Mouse (Mus musculus) kidney, adult 9 months (tissue): ENCODE results near the gene Sppl2a.
"Not testable (repeated sequence)": the region's sequence is repeated elsewhere in the genome, so short reads cannot be mapped to it uniquely, and the experiment has no call there.

Experiments used
- DNase-seq: peaks from one replicate; pipeline ENCODE4 v3.0.0; 2022

The Sppl2a gene

GRCm38 (mm10) chr2:126892316-126892715 lies 40.7 kb downstream of the Sppl2a start:
- peak; percentile 46 for DNase-seq

GRCm38 (mm10) chr2:126891743-126892142 lies 41.3 kb downstream of the Sppl2a start:
- DNase-seq: no peak

DNA sequence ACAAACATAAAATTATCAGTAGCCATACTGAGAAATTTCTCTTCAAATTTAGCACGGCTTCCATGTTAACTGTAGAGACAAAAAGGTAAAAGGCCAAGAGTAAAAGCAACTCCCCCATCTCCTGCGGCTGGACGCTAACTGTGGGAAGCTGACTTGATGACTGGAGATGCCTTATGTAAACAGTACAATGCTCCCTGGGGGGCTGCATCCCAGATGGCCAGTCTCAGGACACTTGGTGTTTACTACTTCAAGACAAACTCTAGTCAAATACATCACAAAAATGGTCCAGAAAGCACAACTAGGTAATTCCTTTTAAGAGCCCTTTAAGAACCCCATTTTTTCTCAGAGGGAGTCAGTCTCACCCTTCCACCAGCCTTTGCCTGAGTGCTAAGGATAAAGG lies 45.9 kb downstream of the Sppl2a start:
- no peak for DNase-seq

GRCm38 (mm10) chr2:126885871-126886270 lies 47.2 kb downstream of the Sppl2a start:
- DNase-seq: no peak

DNA sequence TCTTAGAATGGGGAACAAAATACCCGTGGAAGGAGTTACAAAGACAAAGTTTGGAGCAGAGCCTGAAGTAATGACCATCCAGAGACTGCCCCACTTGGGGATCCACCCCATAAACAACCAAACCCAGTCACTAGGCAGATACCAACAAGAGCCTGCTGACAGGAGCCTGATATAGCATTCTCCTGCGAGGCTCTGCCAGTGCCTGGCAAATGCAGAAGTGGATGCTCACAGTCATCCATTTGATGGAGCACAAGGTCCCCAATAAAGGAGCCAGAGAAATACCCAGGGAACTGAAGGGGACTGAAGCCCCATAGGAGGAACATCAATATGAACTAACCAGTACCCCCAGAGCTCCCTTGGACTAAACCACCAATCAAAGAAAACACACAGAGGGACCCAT lies 50.3 kb downstream of the Sppl2a start:
- not testable (repeated sequence) for DNase-seq

DNA sequence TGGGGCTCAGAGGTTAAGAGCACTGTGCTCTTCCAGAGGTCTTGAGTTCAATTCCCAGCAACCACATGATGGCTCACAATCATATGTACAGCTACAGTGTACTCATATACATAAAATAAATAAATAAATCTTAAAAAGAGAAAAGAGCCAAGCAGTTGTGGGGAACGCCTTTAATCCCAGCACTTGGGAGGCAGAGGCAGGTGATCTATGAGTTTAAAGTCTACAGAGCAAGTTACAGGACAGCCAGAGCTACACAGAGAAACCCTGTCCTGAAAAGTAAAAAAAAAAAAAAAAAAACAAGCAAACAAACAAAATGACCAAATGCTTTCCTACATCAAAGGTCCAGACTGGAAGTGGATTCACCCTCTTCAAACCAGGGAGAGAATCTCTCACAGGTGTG lies 55.0 kb downstream of the Sppl2a start:
- peak; percentile 66 for DNase-seq

DNA sequence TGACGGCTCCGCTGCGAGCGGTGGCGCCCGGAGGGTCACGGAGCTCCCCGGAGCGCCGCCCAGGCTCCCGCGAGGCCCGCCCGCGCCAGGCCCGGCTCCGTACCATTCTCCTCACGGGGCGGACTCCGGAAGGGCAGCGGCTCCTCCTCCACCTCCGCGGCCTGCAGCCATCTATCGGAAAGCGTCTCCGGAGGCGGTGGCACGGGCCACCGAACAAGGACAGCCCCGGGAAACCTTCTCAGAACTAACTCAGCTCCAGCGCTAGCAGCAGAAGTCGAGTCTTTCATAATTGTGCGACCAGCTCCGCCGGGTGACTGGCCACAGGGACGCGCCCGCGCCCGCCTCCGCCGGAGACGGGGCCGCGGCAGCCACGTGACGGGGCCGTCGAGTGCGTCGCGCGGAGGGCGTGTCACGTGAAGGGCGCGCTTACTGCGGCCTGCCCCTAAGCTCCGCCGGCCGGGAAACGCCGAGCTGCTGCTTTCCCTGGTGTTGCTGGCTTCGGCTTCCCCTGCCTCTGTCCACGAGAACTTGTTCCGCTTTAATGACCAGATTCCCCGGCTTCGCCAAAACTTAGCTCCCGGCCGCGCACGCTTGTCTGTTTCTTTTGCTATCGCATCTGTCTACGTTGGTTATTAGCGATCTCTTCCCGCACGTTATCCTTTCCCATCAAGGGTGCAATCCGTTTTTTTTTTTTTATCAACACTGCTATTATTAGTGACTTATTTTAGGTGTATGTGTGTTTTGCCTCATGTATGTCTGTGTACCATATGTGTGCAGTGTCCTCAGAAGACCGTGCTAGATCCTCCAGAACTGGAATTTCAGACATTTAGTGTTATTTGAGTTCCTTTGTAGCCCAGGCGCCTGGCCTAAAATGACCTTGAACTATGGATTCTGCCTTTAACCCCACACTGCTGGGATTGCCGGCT lies 56.9 kb downstream of the Sppl2a start, which contains the start of gene Trpm7:
Trpm7 (minus strand) TSS at position 360 of the 926 bp plus-strand sequence.
- peak; percentile 95 for DNase-seq

- peak; percentile 54 for DNase-seq
Measured at GRCm38 (mm10) chr2:126875516-126875835, 57.6 kb downstream of the Sppl2a start.

GRCm38 (mm10) chr2:126874809-126875515 lies 58.1 kb downstream of the Sppl2a start:
- peak; percentile 49 for DNase-seq

GRCm38 (mm10) chr2:126866301-126866700 lies 66.7 kb downstream of the Sppl2a start:
- peak; percentile 80 for DNase-seq

- DNase-seq: peak; percentile 75
Measured at GRCm38 (mm10) chr2:126865501-126866199, 67.4 kb downstream of the Sppl2a start.

DNA sequence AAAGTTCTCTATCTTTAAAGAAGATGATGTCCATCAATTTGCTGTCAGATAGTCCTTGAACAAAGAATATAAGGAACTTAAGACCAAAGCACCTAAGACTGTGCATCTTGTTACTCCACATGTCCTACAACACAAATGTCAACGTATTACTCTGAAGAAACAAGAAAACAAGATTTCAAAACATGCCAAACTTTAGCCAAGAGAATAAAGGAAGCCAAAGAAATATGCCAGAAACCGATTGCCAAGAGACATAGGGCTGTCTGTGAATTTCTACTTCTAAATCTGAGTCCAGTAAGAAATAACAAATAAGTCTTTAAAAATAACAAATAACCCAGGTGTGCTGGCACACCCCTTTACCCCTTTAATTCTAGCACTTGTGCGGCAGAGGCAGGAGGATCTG lies 68.0 kb downstream of the Sppl2a start:
- no peak for DNase-seq

DNA sequence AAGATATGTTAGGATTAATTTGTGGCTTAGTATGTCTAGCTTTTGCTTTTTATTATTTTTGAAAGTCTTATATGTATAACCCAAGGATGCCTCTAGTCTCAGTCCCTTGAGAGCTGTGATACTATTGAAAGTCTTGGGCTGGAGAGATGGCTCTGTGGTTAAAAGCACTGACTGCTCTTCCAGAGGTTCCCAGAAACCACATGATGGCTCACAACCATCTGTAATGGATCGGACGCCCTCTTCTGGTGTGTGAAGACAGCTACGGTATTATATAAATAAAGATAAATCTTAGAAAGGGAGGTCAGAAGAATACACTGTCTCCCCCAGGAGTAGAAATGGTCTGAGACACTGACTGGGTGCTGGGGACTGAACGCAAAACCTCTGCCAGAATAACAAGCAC lies 88.3 kb downstream of the Sppl2a start:
- DNase-seq: no peak
